Mouse (Mus musculus) gastrocnemius, adult 2 months (tissue): ENCODE results near the gene Tbc1d22a. TPM values are rescaled to one million over a fixed set of nuclear protein-coding genes. Genes with fewer than 3 reads are reported as not detected.

Experiments used
- DNase-seq: peaks from one replicate; pipeline ENCODE4 v3.0.0; 2022
- H3K27ac ChIP-seq: fragments of 200-600 bp; 2 replicates; pipeline ENCODE4 v1.8.1; 2022; ENCODE audit warnings: mild to moderate bottlenecking
- H3K4me3 ChIP-seq: fragments of 200-600 bp; 2 replicates; pipeline ENCODE4 v1.8.1; 2022; ENCODE audit warnings: mild to moderate bottlenecking, moderate library complexity
- CTCF ChIP-seq: fragments of 200-600 bp; IDR thresholded peaks from 2 replicates; pipeline ENCODE4 v1.8.1; 2022; ENCODE audit warnings: antibody characterized with exemption, mild to moderate bottlenecking, moderate library complexity
- intact Hi-C: fragments of 180-260 bp; cut with DNase I; formaldehyde crosslinking; loops from one replicate; pipeline ENCODE4 v1.15.1; 2025
- total RNA-seq, 2 experiments: library from RNA; stranded (reverse); gene quantifications; 2 replicates each; pipeline ENCODE4 v1.2.3; 2021

The Tbc1d22a gene
- total RNA-seq, 2 experiments from 2014 or later, result 12.4 to 16.3 TPM

- TF ChIP-seq CTCF, result no peak
- Histone ChIP-seq H3K4me3 (no peak overlapping the region), H3K27ac (no peak overlapping the region)
- intact Hi-C loops, result no loop called here
- no peak for DNase-seq
Measured at GRCm38 (mm10) chr15:86331501-86332245, 117.4 kb downstream of the Tbc1d22a start.

GRCm38 (mm10) chr15:86333176-86333575, 118.9 kb downstream of the Tbc1d22a start:
- no peak for TF ChIP-seq CTCF
- intact Hi-C loops, result no loop called here
- H3K4me3 ChIP-seq, result no peak overlapping the region
- H3K27ac ChIP-seq, result no peak overlapping the region
- no peak for DNase-seq

GRCm38 (mm10) chr15:86333606-86334005, 119.3 kb downstream of the Tbc1d22a start:
- Histone ChIP-seq H3K27ac (no peak overlapping the region), H3K4me3 (no peak overlapping the region)
- intact Hi-C loops, result no loop called here
- DNase-seq, result no peak
- TF ChIP-seq CTCF, result no peak

GRCm38 (mm10) chr15:86334276-86334675, 120.0 kb downstream of the Tbc1d22a start:
- intact Hi-C loops, result no loop called here
- TF ChIP-seq CTCF, result no peak
- DNase-seq, result no peak
- Histone ChIP-seq H3K4me3 (no peak overlapping the region), H3K27ac (no peak overlapping the region)

- H3K4me3 ChIP-seq, result no peak overlapping the region
- no peak for TF ChIP-seq CTCF
- no peak for DNase-seq
- intact Hi-C loops, result no loop called here
- H3K27ac ChIP-seq, result no peak overlapping the region
Measured at GRCm38 (mm10) chr15:86334745-86335144, 120.5 kb downstream of the Tbc1d22a start.

- H3K4me3 ChIP-seq, result no peak overlapping the region
- no peak overlapping the region for H3K27ac ChIP-seq
- no peak for TF ChIP-seq CTCF
- intact Hi-C loops, result no loop called here
- no peak for DNase-seq
Measured at GRCm38 (mm10) chr15:86335781-86336180, 121.5 kb downstream of the Tbc1d22a start.

- no peak overlapping the region for H3K27ac ChIP-seq
- DNase-seq, result no peak
- no peak overlapping the region for H3K4me3 ChIP-seq
- no peak for TF ChIP-seq CTCF
- intact Hi-C loops, result no loop called here
Measured at GRCm38 (mm10) chr15:86337726-86338125, 123.5 kb downstream of the Tbc1d22a start.

- no peak overlapping the region for H3K27ac ChIP-seq
- intact Hi-C loops, result no loop called here
- DNase-seq, result no peak
- TF ChIP-seq CTCF, result no peak
- H3K4me3 ChIP-seq, result no peak overlapping the region
Measured at GRCm38 (mm10) chr15:86339736-86340135, 125.5 kb downstream of the Tbc1d22a start.

- Histone ChIP-seq H3K4me3 (no peak overlapping the region), H3K27ac (no peak overlapping the region)
- no peak for TF ChIP-seq CTCF
- intact Hi-C loops, result no loop called here
- no peak for DNase-seq
Measured at GRCm38 (mm10) chr15:86340766-86341165, 126.5 kb downstream of the Tbc1d22a start.

- no peak for DNase-seq
- H3K27ac ChIP-seq, result no peak overlapping the region
- intact Hi-C loops, result no loop called here
- no peak overlapping the region for H3K4me3 ChIP-seq
- TF ChIP-seq CTCF, result no peak
Measured at GRCm38 (mm10) chr15:86342637-86343375, 128.5 kb downstream of the Tbc1d22a start.

- TF ChIP-seq CTCF, result no peak
- DNase-seq, result no peak
- Histone ChIP-seq H3K4me3 (no peak overlapping the region), H3K27ac (no peak overlapping the region)
- intact Hi-C loops, result no loop called here
Measured at GRCm38 (mm10) chr15:86344906-86345331, 130.7 kb downstream of the Tbc1d22a start.

- Histone ChIP-seq H3K27ac (no peak overlapping the region), H3K4me3 (no peak overlapping the region)
- TF ChIP-seq CTCF, result no peak
- intact Hi-C loops, result no loop called here
- DNase-seq, result no peak
Measured at GRCm38 (mm10) chr15:86345907-86346306, 131.6 kb downstream of the Tbc1d22a start.

GRCm38 (mm10) chr15:86346606-86347005, 132.3 kb downstream of the Tbc1d22a start:
- DNase-seq, result no peak
- no peak overlapping the region for H3K4me3 ChIP-seq
- no peak overlapping the region for H3K27ac ChIP-seq
- TF ChIP-seq CTCF, result no peak
- intact Hi-C loops, result no loop called here

- Histone ChIP-seq H3K27ac (no peak overlapping the region), H3K4me3 (no peak overlapping the region)
- intact Hi-C loops, result no loop called here
- no peak for TF ChIP-seq CTCF
- no peak for DNase-seq
Measured at GRCm38 (mm10) chr15:86354932-86355331, 140.7 kb downstream of the Tbc1d22a start.
